Mouse (Mus musculus) frontal cortex, postnatal 25 days (tissue): ENCODE results near the gene Kalrn.

Experiments
- DNase-seq, 2 experiments: peaks; one replicate each; pipeline ENCODE4 v3.0.0; 2022; ENCODE audit warnings: low spot score in 2 of 2

The Kalrn gene

DNA sequence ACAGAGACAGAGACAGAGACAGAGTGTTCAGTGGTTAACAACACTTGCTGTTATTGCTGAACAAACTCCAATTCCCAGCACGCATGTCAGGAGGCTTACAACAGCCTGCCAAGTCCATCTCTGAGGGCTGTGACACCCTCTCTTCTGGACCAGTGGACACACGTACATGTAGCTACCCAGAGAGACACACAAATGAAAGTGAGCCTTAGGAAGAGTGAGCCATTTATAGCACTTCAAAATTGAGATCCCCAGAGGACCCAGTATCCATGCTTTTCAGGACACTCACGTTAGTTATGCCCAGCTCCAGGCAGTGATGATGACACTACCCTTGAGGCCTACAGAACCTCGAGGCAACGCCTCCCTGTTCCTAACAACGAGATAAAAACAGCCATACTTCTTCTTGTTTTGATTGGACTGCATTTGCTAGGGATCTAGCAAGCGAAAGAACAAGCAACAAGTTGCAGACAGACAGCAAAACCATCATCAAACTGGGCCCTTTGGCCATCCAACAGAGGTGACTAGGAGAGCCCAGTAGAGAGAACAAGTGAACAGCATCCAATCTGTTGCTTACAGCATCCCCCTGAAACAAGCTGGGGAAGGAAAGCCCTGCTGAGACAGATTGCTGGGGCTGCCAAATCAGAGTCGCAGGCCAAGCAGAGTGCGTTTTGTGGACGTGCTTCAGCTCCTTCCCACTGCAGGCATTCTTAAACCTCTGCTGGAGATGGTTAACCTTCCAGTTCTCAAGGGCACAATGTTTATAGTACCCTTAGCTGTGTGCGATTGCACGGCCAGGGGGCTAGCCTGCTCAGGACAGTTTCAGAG lies 634.8 kb downstream of the Kalrn start:
- no peak for DNase-seq

- no peak for DNase-seq
Measured at GRCm38 (mm10) chr16:33937567-33937966, 635.8 kb downstream of the Kalrn start.

DNA sequence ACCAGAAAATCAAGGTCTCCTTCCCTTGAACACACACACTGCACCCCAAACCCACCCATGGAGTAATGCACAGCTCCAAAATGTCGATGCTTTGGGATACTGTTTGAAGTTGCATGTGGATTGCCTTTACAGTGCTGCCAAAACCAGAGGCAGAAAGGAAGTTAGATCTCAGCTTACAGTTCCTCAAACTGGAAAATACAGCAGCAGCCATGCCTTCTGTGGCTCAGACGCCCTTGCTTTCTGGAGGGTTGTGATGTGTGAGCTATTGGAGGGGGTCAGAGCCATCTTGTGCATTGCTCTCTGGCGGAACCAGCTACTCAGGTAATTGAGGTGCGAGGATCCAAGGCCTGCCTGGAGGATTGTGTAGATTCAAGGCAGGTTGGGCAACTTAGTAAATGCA lies 636.4 kb downstream of the Kalrn start:
- DNase-seq, result no peak

DNA sequence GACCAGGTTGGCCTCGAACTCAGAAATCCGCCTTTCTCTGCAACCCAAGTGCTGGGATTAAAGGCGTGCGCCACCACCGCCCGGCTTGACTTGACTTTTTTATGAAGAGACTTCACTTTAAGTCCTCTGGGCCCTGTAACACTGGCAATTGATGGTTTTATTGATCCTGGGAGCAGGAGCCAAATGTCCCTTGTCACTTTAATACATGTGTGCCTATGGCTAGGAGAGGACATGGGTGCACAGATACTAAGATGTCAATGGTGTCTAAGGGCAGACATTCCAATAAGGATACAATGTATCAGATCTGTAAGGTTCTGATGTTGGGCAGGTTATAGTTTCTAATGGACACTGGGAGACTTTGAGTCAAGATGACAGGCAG lies 637.9 kb downstream of the Kalrn start:
- no peak for DNase-seq

- DNase-seq, result no peak
Measured at GRCm38 (mm10) chr16:33934701-33935406, 638.5 kb downstream of the Kalrn start.

DNA sequence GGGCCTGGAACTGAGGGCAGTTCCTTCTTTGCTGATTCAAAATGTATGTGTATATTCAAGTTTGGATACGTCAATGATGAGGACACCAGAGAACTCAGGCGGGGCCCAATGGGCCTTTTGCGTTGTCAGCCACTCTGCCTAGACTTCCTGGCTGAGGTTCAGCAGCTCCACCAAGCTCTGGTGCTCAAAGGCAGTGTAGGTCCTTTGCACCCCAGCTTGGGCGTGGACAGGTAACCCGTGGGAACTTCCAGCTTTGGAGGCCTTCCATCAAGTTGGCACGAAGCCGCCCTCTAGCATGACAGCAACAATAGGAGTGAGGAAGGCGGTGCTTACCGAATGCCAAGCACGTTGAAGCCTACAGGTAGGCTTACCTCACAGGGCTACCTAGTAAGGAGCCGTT lies 639.9 kb downstream of the Kalrn start:
- no peak for DNase-seq

GRCm38 (mm10) chr16:33932126-33932525 lies 641.2 kb downstream of the Kalrn start:
- DNase-seq, result no peak

DNA sequence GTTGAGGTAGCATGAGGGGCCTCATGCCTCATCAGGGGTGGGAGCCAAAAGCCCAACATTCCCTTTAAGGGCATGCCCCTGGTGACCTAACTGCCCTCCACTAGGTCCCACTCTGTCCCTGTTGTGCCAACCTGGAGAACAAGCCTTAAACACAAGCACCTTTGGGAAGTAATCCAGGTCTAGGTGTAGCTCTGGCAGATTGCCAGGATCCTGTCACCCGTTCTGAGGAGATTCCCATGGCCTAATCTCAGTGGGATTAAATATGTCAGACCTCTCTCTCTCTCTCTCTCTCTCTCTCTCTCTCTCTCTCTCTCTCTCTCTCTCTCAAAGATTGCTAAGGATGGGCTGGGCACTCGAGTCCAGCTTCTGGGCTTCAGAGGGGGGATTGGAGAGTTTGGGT lies 641.6 kb downstream of the Kalrn start:
- DNase-seq, result no peak

- no peak for DNase-seq
Measured at GRCm38 (mm10) chr16:33930785-33931184, 642.5 kb downstream of the Kalrn start.

GRCm38 (mm10) chr16:33928788-33929462 lies 644.4 kb downstream of the Kalrn start:
- DNase-seq, result no peak

- DNase-seq, result no peak
Measured at GRCm38 (mm10) chr16:33927263-33927824, 646.0 kb downstream of the Kalrn start.

DNA sequence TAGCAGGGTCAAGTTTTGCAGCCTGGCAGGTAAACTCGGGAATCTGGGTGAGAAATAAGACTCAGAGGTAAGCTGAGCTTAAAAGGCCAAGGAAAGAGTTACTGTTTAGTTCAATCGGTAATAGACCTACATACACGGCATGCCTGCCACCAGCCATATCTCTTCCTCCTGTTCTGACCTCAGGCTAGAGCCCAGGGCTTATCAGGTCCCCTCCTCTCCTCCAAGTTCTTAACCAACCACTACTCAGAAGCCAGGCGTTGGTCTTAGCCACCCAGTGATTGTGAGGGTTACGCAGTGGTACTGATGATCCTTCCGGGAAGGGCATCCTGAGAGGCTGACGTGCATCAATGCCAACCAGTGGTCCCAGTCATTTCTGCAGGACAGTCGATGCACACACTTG lies 649.6 kb downstream of the Kalrn start:
- no peak for DNase-seq

GRCm38 (mm10) chr16:33923001-33923316 lies 650.4 kb downstream of the Kalrn start:
- DNase-seq, result no peak

- no peak for DNase-seq
Measured at GRCm38 (mm10) chr16:33922111-33923000, 651.0 kb downstream of the Kalrn start.

- no peak for DNase-seq
Measured at GRCm38 (mm10) chr16:33921514-33921913, 651.8 kb downstream of the Kalrn start.
